Mouse (Mus musculus) CH12.LX (cell line): ENCODE data around the gene Ncoa1. TPM values are rescaled to one million over a fixed set of nuclear protein-coding genes. Genes with fewer than 3 reads are reported as not detected.

Source experiments
- DNase-seq: peaks from one replicate; pipeline ENCODE4 v3.0.0-alpha.2; 2013; ENCODE audit errors: extremely low read depth
- H3K27ac ChIP-seq: 2 replicates; pipeline ENCODE4 v1.5.1; 2012; ENCODE audit warnings: low read depth, mild to moderate bottlenecking, control low read depth, moderate library complexity; ENCODE audit not compliant: insufficient read depth
- H3K27me3 ChIP-seq: replicated peaks from 2 replicates; pipeline ENCODE3; 2012; ENCODE audit warnings: inconsistent platforms
- H3K36me3 ChIP-seq, 2 experiments: replicated peaks in 1 of 2; 2 replicates each; pipeline versions ENCODE3 to v1.6.1; 2012; ENCODE audit warnings: inconsistent platforms in 1 of 2, low read length in 1 of 2, mild to moderate bottlenecking in 1 of 2, mixed read lengths in 1 of 2, moderate library complexity in 1 of 2; ENCODE audit not compliant: control insufficient read depth in 1 of 2, insufficient read depth in 1 of 2
- H3K4me1 ChIP-seq, 2 experiments: 2 replicates each; pipeline ENCODE4 v1.6.1; 2012; ENCODE audit warnings: inconsistent platforms in 1 of 2, moderate library complexity in 1 of 2; ENCODE audit not compliant: insufficient read depth in 2 of 2, control insufficient read depth in 1 of 2
- H3K4me2 ChIP-seq: 2 replicates; pipeline ENCODE4 v1.6.1; 2012; ENCODE audit warnings: low read depth, mild to moderate bottlenecking, control low read depth; ENCODE audit not compliant: poor library complexity, insufficient read depth, severe bottlenecking
- H3K4me3 ChIP-seq, 3 experiments: fragments of 150-350 bp in 1 of 3; sonication (generic) in 1 of 3; replicated peaks in 1 of 3; 2 replicates each; pipeline versions ENCODE3 to v1.5.1; 2011 to 2012; ENCODE audit warnings: low read depth in 2 of 3, low read length in 2 of 3, mild to moderate bottlenecking in 2 of 3, moderate library complexity in 2 of 3, control low read depth in 1 of 3, improper control_type of control experiment in 1 of 3, inconsistent platforms in 1 of 3, mixed read lengths in 1 of 3; ENCODE audit not compliant: poor library complexity in 1 of 3
- H3K79me2 ChIP-seq: replicated peaks from 2 replicates; pipeline ENCODE4 v1.6.1; 2012; ENCODE audit warnings: mild to moderate bottlenecking, moderate library complexity; ENCODE audit not compliant: control insufficient read depth, poor library complexity, insufficient read depth, severe bottlenecking; ENCODE audit errors: extremely low read depth
- H3K9ac ChIP-seq: 2 replicates; pipeline ENCODE4 v1.6.1; 2012; ENCODE audit warnings: low read depth, mild to moderate bottlenecking, control low read depth, moderate library complexity; ENCODE audit not compliant: insufficient read depth
- H3K9me3 ChIP-seq: replicated peaks from 2 replicates; pipeline ENCODE3; 2012; ENCODE audit warnings: low read length, inconsistent platforms, mixed read lengths
- BHLHE40 ChIP-seq: IDR thresholded peaks from 2 replicates; pipeline ENCODE4 v1.6.1; 2011; ENCODE audit warnings: mild to moderate bottlenecking, low read depth, low read length, improper control_type of control experiment
- CHD2 ChIP-seq: IDR thresholded peaks from 2 replicates; pipeline ENCODE4 v1.6.1; 2011; ENCODE audit warnings: low read length, improper control_type of control experiment
- CTCF ChIP-seq, 2 experiments: IDR thresholded peaks in 1 of 2; conservative IDR thresholded peaks in 1 of 2; 2 replicates each; pipeline ENCODE4 v1.5.1; 2011 to 2012; ENCODE audit warnings: low read depth in 2 of 2, low read length in 2 of 2, improper control_type of control experiment in 1 of 2, inconsistent platforms in 1 of 2, mild to moderate bottlenecking in 1 of 2, moderate library complexity in 1 of 2
- E2F4 ChIP-seq: IDR thresholded peaks from 2 replicates; pipeline ENCODE4 v1.6.1; 2011; ENCODE audit warnings: low read depth, low read length, improper control_type of control experiment; ENCODE audit not compliant: insufficient replicate concordance
- ELF1 ChIP-seq: IDR thresholded peaks from 2 replicates; pipeline ENCODE4 v1.6.1; 2014; ENCODE audit warnings: low read depth, mild to moderate bottlenecking, inconsistent platforms, low read length, improper control_type of control experiment
- ETS1 ChIP-seq: conservative IDR thresholded peaks from 2 replicates; pipeline ENCODE4 v1.6.1; 2012; ENCODE audit warnings: low read depth, mild to moderate bottlenecking, inconsistent platforms, low read length, improper control_type of control experiment, moderate library complexity
- GABPA ChIP-seq: IDR thresholded peaks from 2 replicates; pipeline ENCODE4 v1.6.1; 2012; ENCODE audit warnings: low read depth, low read length, improper control_type of control experiment, inconsistent platforms; ENCODE audit not compliant: insufficient replicate concordance
- HCFC1 ChIP-seq: IDR thresholded peaks from 2 replicates; pipeline ENCODE4 v1.6.1; 2012; ENCODE audit warnings: low read depth, mild to moderate bottlenecking, inconsistent platforms, low read length, improper control_type of control experiment
- IRF4 ChIP-seq: IDR thresholded peaks from 2 replicates; pipeline ENCODE4 v1.6.1; 2014; ENCODE audit warnings: low read depth, mild to moderate bottlenecking, inconsistent platforms, low read length, improper control_type of control experiment
- JUN ChIP-seq: IDR thresholded peaks from 2 replicates; pipeline ENCODE4 v1.6.1; 2011; ENCODE audit warnings: low read depth, mild to moderate bottlenecking, low read length, improper control_type of control experiment, moderate library complexity; ENCODE audit not compliant: insufficient read depth
- JUND ChIP-seq: conservative IDR thresholded peaks from 2 replicates; pipeline ENCODE4 v1.6.1; 2011; ENCODE audit warnings: low read depth, low read length, improper control_type of control experiment
- KAT2A ChIP-seq: IDR thresholded peaks from 2 replicates; pipeline ENCODE4 v1.6.1; 2012; ENCODE audit warnings: low read length, improper control_type of control experiment, inconsistent platforms; ENCODE audit not compliant: insufficient replicate concordance
- MAFK ChIP-seq: IDR thresholded peaks from 2 replicates; pipeline ENCODE4 v1.6.1; 2011; ENCODE audit warnings: low read length, improper control_type of control experiment; ENCODE audit not compliant: insufficient replicate concordance
- MAX ChIP-seq: IDR thresholded peaks from 2 replicates; pipeline ENCODE4 v1.6.1; 2011; ENCODE audit warnings: low read length, improper control_type of control experiment
- MAZ ChIP-seq: IDR thresholded peaks from 2 replicates; pipeline ENCODE4 v1.6.1; 2012; ENCODE audit warnings: low read depth, mild to moderate bottlenecking, inconsistent platforms, low read length, improper control_type of control experiment, moderate library complexity
- MXI1 ChIP-seq: IDR thresholded peaks from 2 replicates; pipeline ENCODE4 v1.6.1; 2011; ENCODE audit warnings: mild to moderate bottlenecking, low read depth, low read length, improper control_type of control experiment
- NELFE ChIP-seq: IDR thresholded peaks from 2 replicates; pipeline ENCODE4 v1.6.1; 2011; ENCODE audit warnings: low read depth, low read length, improper control_type of control experiment
- NRF1 ChIP-seq: IDR thresholded peaks from 2 replicates; pipeline ENCODE4 v1.6.1; 2014; ENCODE audit warnings: low read depth, mild to moderate bottlenecking, inconsistent platforms, low read length, improper control_type of control experiment, moderate library complexity
- POLR2A ChIP-seq: IDR thresholded peaks from 2 replicates; pipeline ENCODE4 v1.6.1; 2011; ENCODE audit warnings: low read depth, mild to moderate bottlenecking, improper control_type of control experiment, low read length
- RAD21 ChIP-seq: IDR thresholded peaks from 2 replicates; pipeline ENCODE4 v1.6.1; 2011; ENCODE audit warnings: low read depth, mild to moderate bottlenecking, low read length, improper control_type of control experiment, moderate library complexity
- RCOR1 ChIP-seq: conservative IDR thresholded peaks from 2 replicates; pipeline ENCODE4 v1.6.1; 2012; ENCODE audit warnings: low read depth, mild to moderate bottlenecking, inconsistent platforms, low read length, improper control_type of control experiment
- SIN3A ChIP-seq: IDR thresholded peaks from 2 replicates; pipeline ENCODE4 v1.6.1; 2012; ENCODE audit warnings: low read length, improper control_type of control experiment, inconsistent platforms
- SMC3 ChIP-seq: IDR thresholded peaks from 2 replicates; pipeline ENCODE4 v1.6.1; 2011; ENCODE audit warnings: low read depth, low read length, improper control_type of control experiment
- TBP ChIP-seq: conservative IDR thresholded peaks from 2 replicates; pipeline ENCODE4 v1.6.1; 2011; ENCODE audit warnings: low read depth, low read length, improper control_type of control experiment
- TCF12 ChIP-seq: IDR thresholded peaks from 2 replicates; pipeline ENCODE4 v1.6.1; 2014; ENCODE audit warnings: low read depth, mild to moderate bottlenecking, inconsistent platforms, low read length, improper control_type of control experiment
- USF1 ChIP-seq: IDR thresholded peaks from 2 replicates; pipeline ENCODE4 v1.6.1; 2014; ENCODE audit warnings: low read depth, mild to moderate bottlenecking, inconsistent platforms, low read length, improper control_type of control experiment
- USF2 ChIP-seq: conservative IDR thresholded peaks from 2 replicates; pipeline ENCODE4 v1.6.1; 2011; ENCODE audit warnings: low read depth, low read length, improper control_type of control experiment
- ZC3H11A ChIP-seq: IDR thresholded peaks from 2 replicates; pipeline ENCODE4 v1.6.1; 2012; ENCODE audit warnings: low read depth, mild to moderate bottlenecking, inconsistent platforms, low read length, improper control_type of control experiment
- ZKSCAN1 ChIP-seq: IDR thresholded peaks from 2 replicates; pipeline ENCODE4 v1.6.1; 2012; ENCODE audit warnings: low read depth, inconsistent platforms, low read length, improper control_type of control experiment, borderline replicate concordance
- ZMIZ1 ChIP-seq: IDR thresholded peaks from 2 replicates; pipeline ENCODE4 v1.6.1; 2012; ENCODE audit warnings: low read depth, mild to moderate bottlenecking, inconsistent platforms, low read length, improper control_type of control experiment
- ZNF384 ChIP-seq: IDR thresholded peaks from 2 replicates; pipeline ENCODE4 v1.6.1; 2012; ENCODE audit warnings: low read depth, low read length, improper control_type of control experiment, inconsistent platforms
- dilution Hi-C: fragments of 300-500 bp; cut with MboI; formaldehyde crosslinking; loops from 2 replicates; pipeline ENCODE4 v1.14.3; 2020; ENCODE audit warnings: low sequenced_read_pairs; ENCODE audit not compliant: extremely low pct_unique_long_range_greater_than_20kb, extremely low pct_ligation_motif_present
- in situ Hi-C: fragments of 300-500 bp; cut with MboI; formaldehyde crosslinking; loops from 3 replicates; pipeline ENCODE4 v1.14.3; 2019; ENCODE audit warnings: low sequenced_read_pairs, low pct_ligation_motif_present, low pct_unique_long_range_greater_than_20kb, mixed read lengths
- polyA plus RNA-seq: library from polyadenylated mRNA; unstranded; fragments of >175 nt; gene quantifications from 2 replicates; pipeline ENCODE4 v1.2.1, GENCODE M21; 2012; ENCODE audit warnings: low read depth; ENCODE audit not compliant: insufficient read length
- total RNA-seq, 2 experiments: library from RNA; depleted of rRNA; stranded (reverse); fragments of 300-350 nt in 1 of 2; fragments of >200 nt in 1 of 2; gene quantifications; 2 replicates each; pipeline ENCODE4 v1.2.3; 2012 to 2014

The Ncoa1 gene
- total and polyA plus RNA-seq, 3 experiments: 2.4 to 6.4 (median 4.2) TPM

GRCm38 (mm10) chr12:4212908-4213307 is 264.1 kb downstream of the Ncoa1 start:
- no peak for DNase-seq
- no peak overlapping the region for H3K27ac ChIP-seq
- TF ChIP-seq JUN: no peak
- no peak for TF ChIP-seq RAD21
- TF ChIP-seq ZKSCAN1: no peak
- TF ChIP-seq ZMIZ1: no peak
- no peak for TF ChIP-seq E2F4
- TF ChIP-seq MXI1: no peak
- TF ChIP-seq USF2: no peak
- no peaks in the 10 kb centered on the region for H3K27me3 ChIP-seq
- no peak overlapping the region for H3K9ac ChIP-seq
- dilution Hi-C loops (no loop called here), in situ Hi-C loops (no loop called here)
- H3K4me1 ChIP-seq: peaks cover 10 to 33% of the 10 kb centered on the region in 2 experiments
- no peaks in the 10 kb centered on the region for H3K9me3 ChIP-seq
- no peak overlapping the region for H3K4me3 ChIP-seq
- H3K4me2 ChIP-seq: no peak overlapping the region
- H3K79me2 ChIP-seq: no peaks in the 10 kb centered on the region
- peaks cover 40 to 81% of the 10 kb centered on the region in 2 experiments for H3K36me3 ChIP-seq

DNA sequence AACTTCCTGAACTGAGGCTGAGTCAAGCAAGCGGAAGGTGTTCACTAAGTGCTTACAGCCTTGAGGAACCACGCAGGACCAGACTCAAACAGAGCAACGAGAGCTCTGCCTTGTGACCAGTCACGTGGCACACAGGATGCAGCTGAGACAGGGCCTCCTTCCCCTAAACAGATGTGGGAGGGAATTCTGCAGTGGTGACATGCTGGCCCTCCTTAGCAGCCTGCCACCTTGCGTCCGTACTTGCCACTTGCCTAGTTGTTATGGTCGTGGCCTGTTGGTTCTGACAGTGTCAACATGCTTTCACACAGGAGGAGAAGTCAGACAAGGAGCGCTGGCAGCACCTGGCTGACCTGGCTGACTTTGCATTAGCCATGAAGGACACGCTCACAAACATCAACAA is 265.8 kb downstream of the Ncoa1 start:
- dilution Hi-C loops (no loop called here), in situ Hi-C loops (no loop called here)
- Histone ChIP-seq H3K4me2 (no peak overlapping the region), H3K4me1 (peaks cover 10 to 34% of the 10 kb centered on the region in 2 experiments), H3K4me3 (no peak overlapping the region), H3K9me3 (no peaks in the 10 kb centered on the region), H3K27ac (no peak overlapping the region), H3K9ac (no peak overlapping the region), H3K36me3 (peaks cover 29 to 72% of the 10 kb centered on the region in 2 experiments), H3K27me3 (no peaks in the 10 kb centered on the region), H3K79me2 (no peaks in the 10 kb centered on the region)
- peak; percentile 73 for DNase-seq
- TF ChIP-seq POLR2A: no peak
- no peak for TF ChIP-seq TBP
- no peak for TF ChIP-seq CHD2
- TF ChIP-seq ZKSCAN1: no peak
- TF ChIP-seq NRF1: no peak
- TF ChIP-seq NELFE: no peak
- peak; percentile 68 for TF ChIP-seq USF2
- no peak for TF ChIP-seq KAT2A
- TF ChIP-seq RCOR1: no peak
- TF ChIP-seq TCF12: 0 out of 2 replicates have a peak, but pooled peaks have one; percentile 13
- peak; percentile 86 for TF ChIP-seq MAX
- TF ChIP-seq HCFC1: no peak
- TF ChIP-seq CTCF (conservative IDR thresholded peaks at IDR 0.05 in 1 of 2, IDR thresholded peaks at IDR 0.05 in 1 of 2; ENCODE audit: low read depth in 2 of 2, low read length in 2 of 2): peak in 1 of 2 experiments; percentile 34; a peak in 2 of 4 replicates
- no peak for TF ChIP-seq SIN3A
- TF ChIP-seq IRF4: no peak
- TF ChIP-seq USF1: peak; percentile 70
- no peak for TF ChIP-seq ZNF384
- TF ChIP-seq GABPA: no peak
- TF ChIP-seq MAFK: no peak
- no peak for TF ChIP-seq RAD21
- TF ChIP-seq JUND: no peak
- TF ChIP-seq BHLHE40: peak; percentile 87
- no peak for TF ChIP-seq MAZ
- TF ChIP-seq MXI1: no peak
- peak; percentile 18; the same call in 1 of the 2 replicates for TF ChIP-seq SMC3
- no peak for TF ChIP-seq ZC3H11A
- TF ChIP-seq ETS1: peak; percentile 84
- no peak for TF ChIP-seq ELF1
